Mouse (Mus musculus): ENCODE measurements around the gene Selenoo.

Gene Selenoo

DNA sequence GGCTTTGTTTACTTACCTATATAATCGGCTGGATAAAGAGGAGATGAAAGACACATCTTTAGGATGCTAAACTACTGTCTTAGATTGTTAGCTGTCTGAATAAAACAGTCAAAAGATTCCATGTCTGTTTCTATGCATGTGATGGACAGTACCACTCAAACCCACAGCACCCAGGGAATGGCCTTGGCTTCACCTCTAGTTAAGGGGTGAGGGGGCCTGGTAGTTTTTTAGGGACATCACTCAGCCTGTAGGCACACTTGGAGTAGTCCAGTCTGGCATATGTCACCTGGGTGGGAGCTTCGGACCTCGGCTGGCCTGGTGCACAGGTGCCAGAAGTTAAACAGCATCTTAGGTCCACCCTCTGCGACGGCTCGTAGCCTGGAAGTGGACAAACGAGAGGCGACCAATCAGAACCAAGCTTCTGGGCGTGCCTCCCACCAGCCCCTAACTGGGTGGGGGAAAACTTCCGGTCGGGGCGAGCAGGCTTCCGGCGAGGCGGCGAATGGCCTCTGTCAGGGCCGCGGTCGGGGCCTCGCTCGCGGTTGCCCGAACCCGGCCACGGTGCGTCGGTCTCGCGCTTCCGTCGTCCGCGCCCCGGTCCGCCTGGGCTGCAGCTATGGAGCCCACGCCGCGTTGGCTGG lies at the start of gene Selenoo:
Gene Selenoo (plus strand): TSS at position 478 of the 641 bp plus-strand sequence.
- DNase-seq (ENCODE audit: low read depth) = peak; percentile 77

DNA sequence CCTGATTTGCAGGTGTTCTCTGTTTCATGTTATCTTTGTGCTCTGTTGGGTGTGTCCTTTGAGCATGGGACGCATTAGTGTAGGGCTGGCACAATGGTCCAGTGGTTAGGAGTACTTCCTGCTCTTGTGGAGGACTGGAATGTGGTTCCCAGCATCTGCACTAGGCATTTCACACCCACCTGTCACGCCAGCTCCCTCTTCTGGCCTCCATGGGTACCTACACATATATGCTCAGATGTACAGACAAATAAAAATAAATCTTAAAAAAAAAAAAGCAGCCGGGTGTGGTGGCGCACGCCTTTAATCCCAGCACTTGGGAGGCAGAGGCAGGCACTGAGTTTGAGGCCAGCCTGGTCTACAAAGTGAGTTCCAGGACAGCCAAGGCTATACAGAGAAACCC lies 44.5 kb upstream of the Selenoo start:
- DNase-seq (ENCODE audit: low read depth) = no peak

GRCm38 (mm10) chr15:89046356-89046755 lies 42.5 kb upstream of the Selenoo start:
- DNase-seq (ENCODE audit: low read depth) = no peak

DNA sequence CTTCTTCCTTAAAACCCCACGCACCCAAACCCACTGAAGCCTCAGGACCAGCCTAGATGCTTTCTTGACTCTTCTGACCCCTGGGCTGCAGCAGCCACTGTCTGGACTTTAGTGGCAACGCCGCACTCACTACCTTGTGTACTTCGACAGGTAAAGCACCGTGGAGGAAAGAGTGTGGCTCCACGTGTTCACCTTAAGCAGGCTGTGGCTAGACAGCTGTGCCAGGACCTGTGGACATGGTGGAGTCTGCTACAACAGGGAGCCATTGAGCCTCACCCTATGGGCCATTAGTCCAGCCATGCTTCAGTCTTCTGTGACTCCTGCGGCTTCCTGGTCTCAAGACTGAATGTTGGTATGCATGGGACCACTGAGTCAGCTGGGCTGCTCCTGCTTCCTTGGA lies 34.2 kb upstream of the Selenoo start:
- DNase-seq (ENCODE audit: low read depth) = no peak

DNA sequence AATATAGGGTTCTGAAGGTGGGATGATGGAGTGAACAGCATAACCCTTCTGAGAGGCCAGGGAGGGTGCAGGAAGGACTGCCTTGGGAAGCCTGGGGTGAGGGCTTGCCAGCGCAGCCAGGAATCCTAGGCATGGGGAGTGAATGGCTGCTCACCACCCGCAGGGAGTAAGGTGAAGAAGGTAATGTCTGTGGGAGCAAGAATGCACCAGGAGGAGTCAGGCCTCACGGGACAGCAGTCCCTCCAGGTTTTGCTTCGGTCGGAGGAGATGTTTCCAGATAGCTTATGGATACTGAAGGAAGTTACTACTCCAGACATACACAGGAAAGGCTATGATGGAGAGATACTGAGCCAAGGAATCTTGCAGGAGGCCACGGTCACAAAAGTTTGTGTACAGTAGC lies 30.1 kb upstream of the Selenoo start:
- no peak for DNase-seq (ENCODE audit: low read depth)

- no peak for DNase-seq (ENCODE audit: low read depth)
Measured at GRCm38 (mm10) chr15:89059161-89059931, 29.5 kb upstream of the Selenoo start, which contains the start of gene Panx2. TSS of gene Panx2 (plus strand) at chr15:89059734.

DNA sequence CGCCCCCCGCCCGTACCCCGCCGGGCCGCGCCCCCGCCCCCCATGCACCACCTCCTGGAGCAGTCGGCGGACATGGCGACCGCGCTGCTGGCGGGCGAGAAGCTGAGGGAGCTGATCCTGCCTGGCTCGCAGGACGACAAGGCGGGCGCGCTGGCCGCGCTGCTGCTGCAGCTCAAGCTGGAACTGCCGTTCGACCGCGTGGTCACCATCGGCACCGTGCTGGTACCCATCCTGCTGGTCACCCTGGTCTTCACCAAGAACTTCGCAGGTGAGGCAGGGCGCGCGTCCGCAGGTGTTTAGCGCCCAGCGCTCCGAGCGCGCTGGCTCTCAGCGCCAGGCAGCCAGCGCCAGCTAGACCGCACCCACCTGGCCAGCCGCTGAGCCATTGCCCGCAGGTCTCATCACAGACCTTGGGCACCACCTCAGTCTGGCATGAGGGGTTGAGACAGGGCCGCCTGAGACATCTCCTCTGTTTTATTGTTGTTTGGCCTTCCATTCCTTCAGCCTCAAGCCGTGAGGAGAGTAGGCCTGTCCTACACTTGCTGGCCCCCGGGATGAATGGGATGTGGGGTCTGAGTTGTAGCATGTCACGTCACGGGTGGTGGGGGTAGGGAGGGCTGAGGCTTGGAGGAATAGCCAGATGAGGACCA lies 28.7 kb upstream of the Selenoo start:
- DNase-seq (ENCODE audit: low read depth) = no peak

DNA sequence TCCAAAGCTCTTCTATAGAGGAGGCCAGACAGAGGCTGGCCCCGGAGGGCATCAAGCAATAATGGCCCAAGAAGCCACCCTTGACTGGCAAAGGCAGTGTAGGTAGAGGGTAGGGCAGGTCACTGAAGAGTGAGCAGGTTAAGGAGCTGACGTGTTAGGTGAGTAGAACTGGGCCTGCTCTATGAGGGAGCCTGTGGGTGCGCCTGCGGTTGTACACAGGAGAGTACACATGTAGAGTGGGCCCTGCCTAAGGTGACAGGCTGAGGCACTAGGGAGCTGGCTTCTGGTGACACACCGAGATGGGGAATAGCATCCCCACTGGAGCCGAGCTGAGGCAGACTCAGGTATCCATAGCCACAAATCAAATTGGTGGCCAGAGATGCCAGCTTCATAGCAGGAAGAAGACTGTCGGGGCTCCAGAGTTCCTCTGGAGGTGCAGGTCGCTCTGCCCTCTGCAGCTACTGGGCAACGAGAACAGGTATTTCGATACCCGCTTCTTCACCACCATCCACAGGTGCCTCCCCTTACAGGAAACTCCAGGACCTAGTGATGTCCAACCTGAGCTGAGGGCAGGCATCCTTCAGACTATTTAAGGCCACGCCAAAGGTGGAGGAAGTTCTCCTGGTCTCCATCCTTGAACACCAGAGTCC lies 27.9 kb upstream of the Selenoo start:
- no peak for DNase-seq (ENCODE audit: low read depth)

GRCm38 (mm10) chr15:89061761-89062517 lies 26.9 kb upstream of the Selenoo start:
- no peak for DNase-seq (ENCODE audit: low read depth)

GRCm38 (mm10) chr15:89062518-89062910 lies 26.4 kb upstream of the Selenoo start:
- no peak for DNase-seq (ENCODE audit: low read depth)

DNA sequence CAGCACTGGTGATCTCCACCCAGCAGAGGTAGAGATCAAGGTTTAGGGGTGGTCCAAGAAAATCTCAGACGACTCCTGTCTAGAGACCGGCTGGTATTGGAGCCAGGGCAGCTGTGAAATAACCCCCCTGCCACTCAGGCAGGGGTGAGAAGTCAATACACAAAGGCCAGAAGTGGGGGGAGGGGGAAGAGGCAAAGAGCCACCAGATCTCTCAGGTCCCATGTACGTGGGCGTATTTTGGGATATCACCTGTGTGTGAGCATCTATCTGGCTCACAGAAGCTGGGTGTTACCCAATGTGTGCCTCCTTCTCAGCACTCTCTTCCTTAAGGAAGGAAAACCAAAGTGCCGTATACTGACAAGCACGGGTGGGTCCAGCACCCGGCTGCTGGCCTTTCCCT lies 25.9 kb upstream of the Selenoo start:
- no peak for DNase-seq (ENCODE audit: low read depth)

GRCm38 (mm10) chr15:89063536-89063935 lies 25.3 kb upstream of the Selenoo start:
- no peak for DNase-seq (ENCODE audit: low read depth)

DNA sequence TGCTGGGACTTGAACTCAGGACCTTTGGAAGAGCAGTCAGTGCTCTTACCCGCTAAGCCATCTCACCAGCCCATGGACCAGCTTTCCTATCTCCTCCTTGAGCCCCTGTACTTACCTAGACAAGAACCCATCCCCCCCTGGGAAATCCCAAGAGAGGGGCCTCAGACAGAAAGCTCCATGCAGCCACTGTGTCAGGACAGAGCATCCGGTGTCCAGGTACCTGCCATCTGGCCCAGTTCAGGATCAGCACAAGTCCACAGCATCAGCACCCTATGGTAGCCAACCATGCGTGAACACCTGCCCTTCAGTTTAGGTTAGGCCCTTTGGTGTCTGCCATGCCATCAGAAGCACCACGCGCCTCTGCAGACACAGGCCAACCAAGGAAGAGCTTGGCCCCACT lies 24.0 kb upstream of the Selenoo start:
- no peak for DNase-seq (ENCODE audit: low read depth)

DNA sequence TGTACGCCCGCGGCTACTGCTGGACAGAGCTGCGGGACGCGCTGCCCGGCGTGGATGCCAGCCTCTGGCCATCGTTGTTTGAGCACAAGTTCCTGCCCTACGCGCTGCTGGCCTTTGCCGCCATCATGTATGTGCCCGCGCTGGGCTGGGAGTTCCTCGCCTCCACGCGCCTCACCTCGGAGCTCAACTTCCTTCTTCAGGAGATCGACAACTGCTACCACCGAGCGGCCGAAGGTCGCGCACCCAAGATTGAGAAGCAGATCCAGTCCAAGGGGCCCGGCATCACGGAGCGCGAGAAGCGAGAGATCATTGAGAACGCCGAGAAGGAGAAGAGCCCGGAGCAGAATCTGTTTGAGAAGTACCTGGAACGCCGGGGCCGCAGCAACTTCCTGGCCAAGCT lies 21.3 kb upstream of the Selenoo start:
- no peak for DNase-seq (ENCODE audit: low read depth)

DNA sequence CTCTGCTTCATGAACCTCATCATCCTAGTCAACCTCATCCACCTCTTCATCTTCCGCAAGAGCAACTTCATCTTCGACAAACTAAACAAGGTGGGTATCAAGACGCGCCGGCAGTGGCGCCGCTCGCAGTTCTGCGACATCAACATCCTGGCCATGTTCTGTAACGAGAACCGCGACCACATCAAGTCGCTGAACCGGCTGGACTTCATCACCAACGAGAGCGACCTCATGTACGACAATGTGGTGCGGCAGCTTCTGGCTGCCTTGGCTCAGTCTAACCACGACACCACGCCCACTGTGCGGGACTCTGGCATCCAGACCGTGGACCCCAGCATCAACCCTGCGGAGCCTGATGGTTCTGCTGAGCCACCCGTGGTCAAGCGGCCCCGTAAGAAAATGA lies 20.7 kb upstream of the Selenoo start:
- no peak for DNase-seq (ENCODE audit: low read depth)

GRCm38 (mm10) chr15:89069336-89069840 lies 19.5 kb upstream of the Selenoo start:
- no peak for DNase-seq (ENCODE audit: low read depth)

GRCm38 (mm10) chr15:89070606-89071005 lies 18.3 kb upstream of the Selenoo start:
- no peak for DNase-seq (ENCODE audit: low read depth)

DNA sequence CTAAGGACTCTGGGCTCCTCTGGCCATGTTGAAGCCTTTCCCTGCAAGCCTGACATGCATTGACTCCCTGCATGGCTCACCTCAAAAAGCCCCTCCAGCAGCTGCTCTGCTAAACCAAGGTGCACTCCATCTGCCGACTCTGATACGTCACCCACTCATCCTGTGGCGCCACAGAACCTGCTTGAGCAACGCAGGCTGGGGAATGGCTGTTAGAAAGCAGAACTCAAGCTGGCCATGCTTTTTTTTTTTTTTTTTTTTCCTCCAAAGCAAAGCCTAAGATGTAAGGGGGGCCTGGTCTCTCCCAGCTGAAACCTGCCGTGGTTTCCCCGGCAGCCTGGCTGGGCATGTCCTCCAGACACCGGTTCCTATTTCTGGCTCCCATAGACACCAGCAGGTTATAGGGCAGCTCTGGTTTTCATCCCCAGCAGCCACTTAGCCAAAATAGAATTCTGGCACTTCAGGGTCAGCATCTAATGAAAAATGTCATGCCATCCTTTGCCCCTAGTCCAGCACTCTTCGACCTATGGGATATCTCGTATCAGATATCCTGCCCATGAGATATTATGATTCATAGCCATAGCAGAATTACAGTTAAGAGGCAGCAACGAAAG lies 14.8 kb upstream of the Selenoo start:
- DNase-seq (ENCODE audit: low read depth) = no peak

DNA sequence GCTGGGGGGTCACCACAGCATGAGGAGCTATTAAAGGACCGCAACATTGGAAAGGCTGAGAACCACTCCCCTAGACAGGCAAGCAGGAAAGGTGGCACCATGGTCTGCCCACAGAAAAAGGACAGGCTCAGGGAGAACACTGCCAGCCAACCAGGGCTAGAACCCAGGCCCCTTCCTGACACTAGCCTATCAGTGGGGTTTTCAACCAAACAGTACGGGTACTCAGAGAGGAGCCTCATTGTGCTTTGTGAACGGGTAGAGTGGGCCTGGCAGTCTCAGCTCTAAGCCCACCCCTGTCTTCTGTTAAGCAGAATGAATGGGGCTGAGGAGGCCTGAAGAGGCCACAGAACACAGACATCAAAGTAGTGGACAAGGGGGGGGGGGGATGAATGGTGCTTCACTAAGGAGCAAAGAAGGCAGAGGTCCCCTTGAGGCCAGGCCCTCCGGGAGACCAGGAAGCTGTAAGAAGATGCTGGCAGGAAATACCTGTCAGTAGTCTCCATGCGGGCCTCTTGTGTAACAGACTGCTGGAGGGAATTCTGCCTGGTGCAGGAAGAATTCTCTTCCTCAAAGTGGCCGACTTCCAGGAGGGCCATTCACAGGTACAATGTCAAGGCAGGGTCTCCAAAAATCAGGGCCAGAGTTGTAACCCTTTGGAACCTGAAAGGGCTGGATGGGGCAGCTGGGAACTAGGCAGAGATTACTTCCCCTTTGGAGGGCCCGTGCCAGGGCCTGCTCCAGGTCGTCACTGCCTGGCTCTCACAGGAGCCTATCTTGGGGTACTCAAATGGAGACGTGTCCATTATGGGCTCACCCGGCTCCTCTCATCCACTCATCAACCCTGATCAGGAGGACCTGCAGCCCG lies 14.0 kb upstream of the Selenoo start, which contains the start of gene Trabd:
Gene Trabd (plus strand): TSS at position 512 of the 865 bp plus-strand sequence.
- no peak for DNase-seq (ENCODE audit: low read depth)

GRCm38 (mm10) chr15:89075478-89076147 lies 13.3 kb upstream of the Selenoo start:
- DNase-seq (ENCODE audit: low read depth) = peak; percentile 80
